Mouse (Mus musculus): ENCODE data around the gene Rpusd1. TPM values are rescaled to one million over a fixed set of nuclear protein-coding genes. Genes with fewer than 3 reads are reported as not detected.

Gene Rpusd1
- polyA plus RNA-seq (2014; fragmentation: Nextera tagmentation; extraction: Ambion mirVana) = 18.7 and 19.4 TPM in 2 replicates

GRCm38 (mm10) chr17:25727265-25728008 is at the start of gene Rpusd1, which contains the start of gene Chtf18:
TSS of gene Rpusd1 (plus strand) at chr17:25727670.
TSS of gene Chtf18 (minus strand) at chr17:25727419.
- peak within 1 kb of the TSS; percentile 92 for H3K4me2 ChIP-seq (ENCODE audit: low read depth, low read length)
- 0 out of 2 replicates have a peak within 1 kb of the TSS, but pooled peaks have one; percentile 28 for H3K27ac ChIP-seq (replicated peaks; ENCODE audit: low read depth, low read length)
- no peaks in the 10 kb centered on the region for H3K36me3 ChIP-seq (replicated peaks; ENCODE audit: control insufficient read depth, insufficient read depth, low read depth, low read length)
- DNase-seq (ENCODE audit: low spot score) = peak; percentile 100
- H3K9me3 ChIP-seq (replicated peaks; ENCODE audit: control insufficient read depth, low read length) = no peaks in the 10 kb centered on the region
- H3K9ac ChIP-seq (replicated peaks; ENCODE audit: low read length) = peak within 1 kb of the TSS; percentile 82
- peak within 1 kb of the TSS; percentile 65 for H3K4me3 ChIP-seq (ENCODE audit: low read depth, low read length)
- ATAC-seq (replicated peaks; ENCODE audit: insufficient number of reproducible peaks, low FRiP score, low TSS enrichment, low read depth) = peak; percentile 97
- under 1% methylated on average over 37 of the region's 37 CpGs for WGBS
- no peaks in the 10 kb centered on the region for H3K27me3 ChIP-seq (ENCODE audit: control insufficient read depth, insufficient read depth, low read length)
- peaks cover 5% of the 10 kb centered on the region for H3K4me1 ChIP-seq (ENCODE audit: control insufficient read depth, insufficient read depth, low read length)

DNA sequence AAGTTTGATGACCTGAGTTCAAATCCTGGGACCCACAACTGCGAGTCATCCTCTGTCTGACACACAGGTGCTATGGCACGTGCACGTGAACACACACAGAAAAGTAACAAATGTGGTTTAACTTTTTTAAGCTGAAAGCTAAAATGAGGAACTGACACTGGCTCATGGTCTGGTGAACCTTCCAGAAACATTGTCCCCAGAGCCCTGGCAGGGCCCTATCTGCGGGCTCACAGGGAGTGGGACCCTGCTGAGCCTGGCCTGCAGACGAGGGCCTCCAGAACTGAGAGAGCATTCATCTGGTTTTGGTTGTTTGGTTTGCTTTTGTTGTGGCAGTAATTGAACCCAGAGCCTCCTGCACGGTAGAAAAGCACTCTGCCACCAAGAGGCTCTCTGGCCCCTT is 49.5 kb upstream of the Rpusd1 start:
- no peaks in the 10 kb centered on the region for H3K36me3 ChIP-seq (replicated peaks; ENCODE audit: control insufficient read depth, insufficient read depth, low read depth, low read length)
- 49% methylated on average over 6 of the region's 6 CpGs for WGBS
- peak; percentile 64 for DNase-seq (ENCODE audit: low spot score)
- no peak overlapping the region for H3K9ac ChIP-seq (replicated peaks; ENCODE audit: low read length)
- no peaks in the 10 kb centered on the region for H3K4me1 ChIP-seq (ENCODE audit: control insufficient read depth, insufficient read depth, low read length)
- ATAC-seq (replicated peaks; ENCODE audit: insufficient number of reproducible peaks, low FRiP score, low TSS enrichment, low read depth) = no peak
- no peaks in the 10 kb centered on the region for H3K27me3 ChIP-seq (ENCODE audit: control insufficient read depth, insufficient read depth, low read length)
- H3K9me3 ChIP-seq (replicated peaks; ENCODE audit: control insufficient read depth, low read length) = no peaks in the 10 kb centered on the region
- H3K4me2 ChIP-seq (ENCODE audit: low read depth, low read length) = no peak overlapping the region
- no peak overlapping the region for H3K27ac ChIP-seq (replicated peaks; ENCODE audit: low read depth, low read length)
- no peak overlapping the region for H3K4me3 ChIP-seq (ENCODE audit: low read depth, low read length)

DNA sequence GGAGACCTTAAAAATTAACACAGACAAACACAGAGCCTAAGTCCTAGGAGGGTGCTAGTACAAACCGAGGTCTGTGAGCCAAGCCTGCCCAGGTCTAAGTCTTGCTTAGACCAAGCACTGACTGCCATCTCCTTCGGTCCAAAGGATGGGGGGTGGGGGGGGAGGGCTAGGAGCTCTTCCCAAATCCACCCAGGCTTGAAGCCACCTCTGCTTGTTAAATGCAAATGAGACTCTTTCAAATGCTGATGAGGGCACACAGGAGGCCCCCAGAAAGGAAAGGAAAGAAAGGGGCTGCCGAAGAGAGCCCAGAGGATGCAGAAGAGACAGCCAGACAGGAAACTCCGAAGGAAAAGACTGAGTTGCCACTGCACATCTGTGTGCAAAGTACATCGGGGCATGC is 47.7 kb upstream of the Rpusd1 start:
- Histone ChIP-seq H3K36me3 (replicated peaks; ENCODE audit: control insufficient read depth, insufficient read depth, low read depth, low read length) (no peaks in the 10 kb centered on the region), H3K9me3 (replicated peaks; ENCODE audit: control insufficient read depth, low read length) (no peaks in the 10 kb centered on the region), H3K4me3 (ENCODE audit: low read depth, low read length) (no peak overlapping the region), H3K27me3 (ENCODE audit: control insufficient read depth, insufficient read depth, low read length) (no peaks in the 10 kb centered on the region), H3K4me2 (ENCODE audit: low read depth, low read length) (no peak overlapping the region), H3K9ac (replicated peaks; ENCODE audit: low read length) (no peak overlapping the region; the same call in 1 of the 2 replicates), H3K27ac (replicated peaks; ENCODE audit: low read depth, low read length) (no peak overlapping the region), H3K4me1 (ENCODE audit: control insufficient read depth, insufficient read depth, low read length) (no peaks in the 10 kb centered on the region)
- WGBS = 10% methylated on average over 5 of the region's 5 CpGs
- no peak for ATAC-seq (replicated peaks; ENCODE audit: insufficient number of reproducible peaks, low FRiP score, low TSS enrichment, low read depth)
- DNase-seq (ENCODE audit: low spot score) = no peak

GRCm38 (mm10) chr17:25681636-25682035 is 45.8 kb upstream of the Rpusd1 start:
- Histone ChIP-seq H3K4me2 (ENCODE audit: low read depth, low read length) (no peak overlapping the region), H3K4me1 (ENCODE audit: control insufficient read depth, insufficient read depth, low read length) (no peaks in the 10 kb centered on the region), H3K27ac (replicated peaks; ENCODE audit: low read depth, low read length) (no peak overlapping the region), H3K36me3 (replicated peaks; ENCODE audit: control insufficient read depth, insufficient read depth, low read depth, low read length) (no peaks in the 10 kb centered on the region), H3K9ac (replicated peaks; ENCODE audit: low read length) (no peak overlapping the region), H3K9me3 (replicated peaks; ENCODE audit: control insufficient read depth, low read length) (no peaks in the 10 kb centered on the region), H3K4me3 (ENCODE audit: low read depth, low read length) (no peak overlapping the region), H3K27me3 (ENCODE audit: control insufficient read depth, insufficient read depth, low read length) (no peaks in the 10 kb centered on the region)
- WGBS = 78% methylated on average over 4 of the region's 4 CpGs
- DNase-seq (ENCODE audit: low spot score) = no peak
- ATAC-seq (replicated peaks; ENCODE audit: insufficient number of reproducible peaks, low FRiP score, low TSS enrichment, low read depth) = no peak

DNA sequence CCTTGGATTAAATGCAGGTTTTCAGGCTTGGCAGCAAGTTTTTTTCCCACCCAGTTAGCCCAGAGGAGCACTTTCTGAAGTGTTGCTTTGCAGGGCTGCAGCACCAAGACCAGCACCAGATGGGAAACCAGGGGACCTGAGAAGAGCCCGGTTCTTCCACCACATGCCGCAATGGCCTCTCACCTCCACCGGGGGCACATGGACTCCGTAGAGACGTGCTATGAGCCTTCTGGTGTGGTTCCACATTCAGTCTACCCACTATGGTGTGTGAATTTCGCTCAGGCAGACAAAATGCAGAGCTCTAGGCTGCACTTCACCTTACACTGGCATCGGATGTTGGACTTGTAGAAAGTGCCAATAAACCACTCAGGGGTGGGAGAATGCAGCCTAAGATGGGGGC is 41.1 kb upstream of the Rpusd1 start:
- 48% methylated on average over 7 of the region's 7 CpGs for WGBS
- Histone ChIP-seq H3K27me3 (ENCODE audit: control insufficient read depth, insufficient read depth, low read length) (no peaks in the 10 kb centered on the region), H3K36me3 (replicated peaks; ENCODE audit: control insufficient read depth, insufficient read depth, low read depth, low read length) (no peaks in the 10 kb centered on the region), H3K9me3 (replicated peaks; ENCODE audit: control insufficient read depth, low read length) (no peaks in the 10 kb centered on the region), H3K4me3 (ENCODE audit: low read depth, low read length) (no peak overlapping the region), H3K4me2 (ENCODE audit: low read depth, low read length) (no peak overlapping the region), H3K4me1 (ENCODE audit: control insufficient read depth, insufficient read depth, low read length) (no peaks in the 10 kb centered on the region), H3K9ac (replicated peaks; ENCODE audit: low read length) (no peak overlapping the region), H3K27ac (replicated peaks; ENCODE audit: low read depth, low read length) (no peak overlapping the region)
- DNase-seq (ENCODE audit: low spot score) (peak; percentile 68), ATAC-seq (replicated peaks; ENCODE audit: insufficient number of reproducible peaks, low FRiP score, low TSS enrichment, low read depth) (no peak)

DNA sequence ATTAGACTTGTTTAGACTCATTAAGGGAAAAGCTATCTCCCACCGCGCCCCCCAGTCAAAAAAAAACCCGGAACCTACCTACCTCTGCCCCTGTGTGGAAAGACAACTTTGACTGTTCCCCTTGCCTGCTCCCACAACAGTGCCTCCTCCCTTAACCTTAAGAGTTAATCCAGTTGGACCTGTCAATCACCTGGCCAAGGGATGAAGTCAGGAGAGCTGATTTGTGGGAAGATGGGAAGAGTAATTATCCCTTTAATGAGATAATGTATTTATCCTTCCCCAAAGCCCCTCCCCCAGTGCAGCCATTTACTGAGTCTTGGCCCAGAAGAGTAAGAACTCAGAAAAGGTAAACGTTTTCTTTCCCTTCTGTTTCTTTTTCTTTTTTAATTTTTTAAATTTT is 38.5 kb upstream of the Rpusd1 start:
- Histone ChIP-seq H3K4me3 (ENCODE audit: low read depth, low read length) (no peak overlapping the region), H3K9ac (replicated peaks; ENCODE audit: low read length) (no peak overlapping the region), H3K9me3 (replicated peaks; ENCODE audit: control insufficient read depth, low read length) (no peaks in the 10 kb centered on the region), H3K4me1 (ENCODE audit: control insufficient read depth, insufficient read depth, low read length) (no peaks in the 10 kb centered on the region), H3K27ac (replicated peaks; ENCODE audit: low read depth, low read length) (no peak overlapping the region), H3K4me2 (ENCODE audit: low read depth, low read length) (no peak overlapping the region), H3K36me3 (replicated peaks; ENCODE audit: control insufficient read depth, insufficient read depth, low read depth, low read length) (no peaks in the 10 kb centered on the region), H3K27me3 (ENCODE audit: control insufficient read depth, insufficient read depth, low read length) (no peaks in the 10 kb centered on the region)
- DNase-seq (ENCODE audit: low spot score) (no peak), ATAC-seq (replicated peaks; ENCODE audit: insufficient number of reproducible peaks, low FRiP score, low TSS enrichment, low read depth) (no peak)
- 70% methylated on average over 4 of the region's 4 CpGs for WGBS

DNA sequence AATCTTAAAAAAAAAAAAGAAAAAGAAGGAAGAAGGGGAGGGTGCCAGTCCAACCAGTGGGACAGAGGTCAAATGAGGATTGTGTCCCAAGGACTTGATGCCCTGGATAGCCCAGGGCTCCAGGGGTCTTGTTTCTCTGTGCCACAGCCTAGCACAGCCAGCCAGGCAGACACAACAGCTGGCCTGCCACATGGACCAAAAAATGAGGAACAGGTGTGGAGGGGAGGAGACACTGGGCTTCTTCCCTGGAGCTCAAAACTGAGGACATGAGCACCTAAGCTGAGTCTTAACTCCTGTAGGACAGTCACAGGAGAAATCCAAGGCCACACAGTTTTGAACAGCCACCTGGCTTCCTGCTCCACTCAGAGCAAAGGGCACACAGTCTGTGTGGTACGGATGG is 31.2 kb upstream of the Rpusd1 start:
- no peak overlapping the region for H3K9ac ChIP-seq (replicated peaks; ENCODE audit: low read length)
- H3K4me1 ChIP-seq (ENCODE audit: control insufficient read depth, insufficient read depth, low read length) = peaks cover 5% of the 10 kb centered on the region
- 11% methylated on average over 1 of the region's 1 CpGs for WGBS
- ATAC-seq (replicated peaks; ENCODE audit: insufficient number of reproducible peaks, low FRiP score, low TSS enrichment, low read depth) (no peak; the same call in 1 of the 2 replicates), DNase-seq (ENCODE audit: low spot score) (peak; percentile 65)
- no peaks in the 10 kb centered on the region for H3K27me3 ChIP-seq (ENCODE audit: control insufficient read depth, insufficient read depth, low read length)
- H3K4me2 ChIP-seq (ENCODE audit: low read depth, low read length) = no peak overlapping the region
- H3K9me3 ChIP-seq (replicated peaks; ENCODE audit: control insufficient read depth, low read length) = no peaks in the 10 kb centered on the region
- no peak overlapping the region for H3K27ac ChIP-seq (replicated peaks; ENCODE audit: low read depth, low read length)
- H3K36me3 ChIP-seq (replicated peaks; ENCODE audit: control insufficient read depth, insufficient read depth, low read depth, low read length) = no peaks in the 10 kb centered on the region
- no peak overlapping the region for H3K4me3 ChIP-seq (ENCODE audit: low read depth, low read length)

DNA sequence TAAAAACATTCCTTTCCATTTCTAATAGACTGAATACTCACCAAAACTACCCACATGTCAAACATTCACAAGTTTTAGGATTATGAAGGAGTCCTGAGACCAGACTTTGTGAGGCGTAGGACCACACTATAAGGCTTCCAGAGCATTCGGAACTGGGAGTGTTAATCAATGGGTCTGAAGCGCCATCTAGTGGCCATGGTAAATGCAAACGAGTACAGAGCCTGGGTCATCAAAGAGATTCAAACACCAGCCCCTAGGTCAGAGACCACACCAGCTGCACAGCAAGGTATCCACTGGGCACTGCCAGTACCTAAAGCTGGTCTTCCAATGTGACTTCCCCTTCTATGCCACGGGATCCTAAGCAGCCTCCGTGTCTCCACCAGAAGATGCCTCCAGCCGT is 29.0 kb upstream of the Rpusd1 start:
- Histone ChIP-seq H3K27me3 (ENCODE audit: control insufficient read depth, insufficient read depth, low read length) (no peaks in the 10 kb centered on the region), H3K36me3 (replicated peaks; ENCODE audit: control insufficient read depth, insufficient read depth, low read depth, low read length) (no peaks in the 10 kb centered on the region), H3K4me1 (ENCODE audit: control insufficient read depth, insufficient read depth, low read length) (peaks cover 5% of the 10 kb centered on the region), H3K27ac (replicated peaks; ENCODE audit: low read depth, low read length) (no peak overlapping the region), H3K4me3 (ENCODE audit: low read depth, low read length) (no peak overlapping the region), H3K9ac (replicated peaks; ENCODE audit: low read length) (no peak overlapping the region), H3K4me2 (ENCODE audit: low read depth, low read length) (no peak overlapping the region), H3K9me3 (replicated peaks; ENCODE audit: control insufficient read depth, low read length) (no peaks in the 10 kb centered on the region)
- DNase-seq (ENCODE audit: low spot score) (peak; percentile 92), ATAC-seq (replicated peaks; ENCODE audit: insufficient number of reproducible peaks, low FRiP score, low TSS enrichment, low read depth) (peak; percentile 65; the same call in 1 of the 2 replicates)
- WGBS = 12% methylated on average over 7 of the region's 7 CpGs
